Mouse (Mus musculus) heart, postnatal 0 days (tissue): Measurements from ENCODE around the gene Clcn6. TPM values are rescaled to one million over a fixed set of nuclear protein-coding genes. Genes with fewer than 3 reads are reported as not detected.

Experiments used
- ATAC-seq: fragments of 200-750 bp; cut with Nextera tagmentation; 2 replicates; pipeline ENCODE4 v1.8.0; 2017; ENCODE audit warnings: low read depth, moderate number of reproducible peaks, moderate library complexity; ENCODE audit not compliant: insufficient read depth
- DNase-seq: peaks from one replicate; pipeline ENCODE4 v3.0.0-alpha.2; 2016; ENCODE audit warnings: low spot score
- H3K27ac ChIP-seq: fragments of 300-500 bp; sonication (generic); 2 replicates; pipeline ENCODE4 v1.5.1; 2014; ENCODE audit warnings: low read depth, mild to moderate bottlenecking
- H3K27me3 ChIP-seq: fragments of 300-500 bp; sonication (generic); 2 replicates; pipeline ENCODE4 v1.6.1; 2014; ENCODE audit warnings: low read length, mixed read lengths; ENCODE audit not compliant: control insufficient read depth, insufficient read depth
- H3K36me3 ChIP-seq: fragments of 300-500 bp; sonication (generic); replicated peaks from 2 replicates; pipeline ENCODE4 v1.6.1; 2014; ENCODE audit warnings: low read length, mixed read lengths; ENCODE audit not compliant: control insufficient read depth, insufficient read depth
- H3K4me1 ChIP-seq: fragments of 300-500 bp; sonication (generic); 2 replicates; pipeline ENCODE4 v1.6.1; 2014; ENCODE audit warnings: antibody characterized with exemption; ENCODE audit not compliant: control insufficient read depth, insufficient read depth
- H3K4me2 ChIP-seq: fragments of 300-500 bp; sonication (generic); 2 replicates; pipeline ENCODE4 v1.6.1; 2014; ENCODE audit warnings: low read depth, mild to moderate bottlenecking, low read length, moderate library complexity
- H3K4me3 ChIP-seq: fragments of 300-500 bp; sonication (generic); 2 replicates; pipeline ENCODE4 v1.5.1; 2014; ENCODE audit warnings: low read depth, low read length
- H3K9ac ChIP-seq: fragments of 300-500 bp; sonication (generic); replicated peaks from 2 replicates; pipeline ENCODE4 v1.6.1; 2014; ENCODE audit warnings: low read depth, low read length, mixed read lengths
- H3K9me3 ChIP-seq: fragments of 300-500 bp; sonication (generic); replicated peaks from 2 replicates; pipeline ENCODE4 v1.6.1; 2016; ENCODE audit warnings: low read length; ENCODE audit not compliant: control insufficient read depth
- CTCF ChIP-seq: IDR thresholded peaks from 2 replicates; pipeline ENCODE4 v1.5.1; 2016; ENCODE audit warnings: antibody characterized with exemption, control low read depth, low read depth
- EP300 ChIP-seq: IDR thresholded peaks from 2 replicates; pipeline ENCODE4 v1.6.1; 2016; ENCODE audit warnings: antibody characterized with exemption, low read depth
- WGBS: fragments of 180-500 bp; shearing (Covaris S2); extraction: QIAGEN DNeasy Blood & Tissue Kit; methylation state at CpG from one replicate; pipeline ENCODE4 v1.1.7; 2014; 5-methylcytosine and 5-hydroxymethylcytosine counted together
- polyA plus RNA-seq: library from polyadenylated mRNA; unstranded; fragments of >200 nt; fragmentation: Nextera tagmentation; extraction: Ambion mirVana; gene quantifications from 2 replicates; pipeline ENCODE4 v1.2.1, GENCODE M21; 2015
- total RNA-seq: library from RNA; depleted of rRNA; stranded (reverse); fragments of >200 nt; gene quantifications from 2 replicates; pipeline ENCODE4 v1.2.3, GENCODE M21; 2014; ENCODE audit warnings: low replicate concordance

Gene Clcn6
- total and polyA plus RNA-seq, 2 experiments from 2014 or later, result 4.3 to 14.7 TPM

- Histone ChIP-seq H3K9ac (0 out of 2 replicates have a peak overlapping the region, but pooled peaks have one; percentile 3), H3K4me2 (no peak overlapping the region), H3K36me3 (peaks cover 15% of the 10 kb centered on the region), H3K27ac (peak overlapping the region; percentile 39; the same call in 1 of the 2 replicates), H3K27me3 (no peaks in the 10 kb centered on the region), H3K4me3 (no peak overlapping the region), H3K4me1 (peaks cover 29% of the 10 kb centered on the region), H3K9me3 (no peaks in the 10 kb centered on the region)
- TF ChIP-seq EP300 (no peak), CTCF (no peak)
- DNase-seq, result no peak
- no peak for ATAC-seq
- WGBS, result 49% methylated on average over 10 of the region's 10 CpGs
These were observed 46.7 kb upstream of the Clcn6 start for GRCm38 (mm10) chr4:148085131-148085906.

- Histone ChIP-seq H3K4me2 (peak overlapping the region; percentile 14; the same call in 1 of the 2 replicates), H3K27ac (no peak overlapping the region)
- no peak for DNase-seq
These were observed 45.7 kb upstream of the Clcn6 start for GRCm38 (mm10) chr4:148084261-148084714.

GRCm38 (mm10) chr4:148083176-148083899, 44.7 kb upstream of the Clcn6 start:
- no peak overlapping the region for H3K4me3 ChIP-seq
- no peaks in the 10 kb centered on the region for H3K27me3 ChIP-seq
- peak overlapping the region; percentile 52; the same call in 1 of the 2 replicates for H3K27ac ChIP-seq
- 51% methylated on average over 21 of the region's 21 CpGs for WGBS
- TF ChIP-seq EP300, result no peak
- TF ChIP-seq CTCF, result no peak
- no peaks in the 10 kb centered on the region for H3K9me3 ChIP-seq
- peak overlapping the region; percentile 14; the same call in 1 of the 2 replicates for H3K4me2 ChIP-seq
- H3K9ac ChIP-seq, result no peak overlapping the region
- peaks cover 25% of the 10 kb centered on the region for H3K36me3 ChIP-seq
- DNase-seq (no peak), ATAC-seq (0 out of 2 replicates have a peak, but pooled peaks have one; percentile 5)
- H3K4me1 ChIP-seq, result peaks cover 29% of the 10 kb centered on the region

More at GRCm38 (mm10) chr4:148084261-148084714, 45.7 kb upstream of the Clcn6 start:
- no peak for TF ChIP-seq CTCF
- no peak for TF ChIP-seq EP300
- no peak overlapping the region for H3K4me3 ChIP-seq
- H3K9me3 ChIP-seq, result no peaks in the 10 kb centered on the region
- 20% methylated on average over 8 of the region's 8 CpGs for WGBS
- H3K4me1 ChIP-seq, result peaks cover 29% of the 10 kb centered on the region
- H3K36me3 ChIP-seq, result peaks cover 25% of the 10 kb centered on the region
- H3K27me3 ChIP-seq, result no peaks in the 10 kb centered on the region
- H3K9ac ChIP-seq, result no peak overlapping the region
- ATAC-seq, result no peak

- ATAC-seq, result no peak
These were observed 43.8 kb upstream of the Clcn6 start for GRCm38 (mm10) chr4:148082257-148083044.

GRCm38 (mm10) chr4:148081201-148081600, 42.6 kb upstream of the Clcn6 start:
- no peak for DNase-seq
- no peaks in the 10 kb centered on the region for H3K9me3 ChIP-seq
- H3K4me1 ChIP-seq, result peaks cover 21% of the 10 kb centered on the region
- no peak overlapping the region for H3K4me2 ChIP-seq
- no peak for TF ChIP-seq EP300
- TF ChIP-seq CTCF, result no peak
- no peak overlapping the region for H3K9ac ChIP-seq
- no peaks in the 10 kb centered on the region for H3K27me3 ChIP-seq
- WGBS, result 88% methylated on average over 10 of the region's 10 CpGs
- H3K4me3 ChIP-seq, result no peak overlapping the region
- no peak overlapping the region for H3K27ac ChIP-seq
- ATAC-seq, result no peak
- peaks cover 25% of the 10 kb centered on the region for H3K36me3 ChIP-seq

More at GRCm38 (mm10) chr4:148082257-148083044, 43.8 kb upstream of the Clcn6 start:
- WGBS, result 46% methylated on average over 12 of the region's 12 CpGs
- H3K4me3 ChIP-seq, result no peak overlapping the region
- peak; percentile 51 for DNase-seq
- peaks cover 29% of the 10 kb centered on the region for H3K4me1 ChIP-seq
- H3K27ac ChIP-seq, result peak overlapping the region; percentile 27; the same call in 1 of the 2 replicates
- H3K4me2 ChIP-seq, result no peak overlapping the region
- no peaks in the 10 kb centered on the region for H3K9me3 ChIP-seq
- peaks cover 25% of the 10 kb centered on the region for H3K36me3 ChIP-seq
- TF ChIP-seq CTCF (peak; percentile 69), EP300 (no peak)
- H3K9ac ChIP-seq, result no peak overlapping the region
- H3K27me3 ChIP-seq, result no peaks in the 10 kb centered on the region
